Mouse (Mus musculus) telencephalon, adult 2 months (tissue): Measurements from ENCODE around the gene Cisd1.
"Not testable (repeated sequence)": the region's sequence is repeated elsewhere in the genome, so short reads cannot be mapped to it uniquely, and the experiment has no call there.

ENCODE experiments used
- DNase-seq: peaks from one replicate; pipeline ENCODE4 v3.0.0-alpha.2; 2011; ENCODE audit warnings: low read depth, low spot score

The Cisd1 gene

GRCm38 (mm10) chr10:71344579-71345143, at the start of gene Cisd1:
TSS of gene Cisd1 (minus strand) at chr10:71344954.
- peak; percentile 91 for DNase-seq

DNA sequence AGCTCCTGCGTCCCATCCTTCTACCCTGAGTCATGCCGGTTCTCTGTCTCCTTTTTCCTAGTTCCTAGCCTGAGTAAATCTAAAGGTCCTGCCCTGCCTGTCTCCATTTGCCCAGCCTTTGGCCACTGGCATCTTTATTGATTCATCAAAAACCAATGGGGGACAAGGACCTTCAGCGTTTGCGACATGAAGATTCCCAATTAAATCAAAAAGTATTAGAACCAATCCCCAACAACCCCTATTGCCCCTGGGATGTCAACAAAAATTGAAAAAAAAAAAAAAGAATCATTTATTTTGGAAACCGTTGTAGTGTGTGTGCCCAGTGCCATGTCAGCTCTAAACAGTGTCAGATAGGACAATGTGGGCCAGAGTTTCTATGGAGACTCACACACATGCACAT, 44.6 kb upstream of the Cisd1 start:
- no peak for DNase-seq

- no peak for DNase-seq
Observed at GRCm38 (mm10) chr10:71384159-71385044, 39.6 kb upstream of the Cisd1 start.

- DNase-seq, result not testable (repeated sequence)
Observed at GRCm38 (mm10) chr10:71383552-71383924, 38.8 kb upstream of the Cisd1 start.

GRCm38 (mm10) chr10:71382858-71383551, 38.3 kb upstream of the Cisd1 start:
- DNase-seq, result no peak

- DNase-seq, result no peak
Observed at GRCm38 (mm10) chr10:71382109-71382508, 37.4 kb upstream of the Cisd1 start.

DNA sequence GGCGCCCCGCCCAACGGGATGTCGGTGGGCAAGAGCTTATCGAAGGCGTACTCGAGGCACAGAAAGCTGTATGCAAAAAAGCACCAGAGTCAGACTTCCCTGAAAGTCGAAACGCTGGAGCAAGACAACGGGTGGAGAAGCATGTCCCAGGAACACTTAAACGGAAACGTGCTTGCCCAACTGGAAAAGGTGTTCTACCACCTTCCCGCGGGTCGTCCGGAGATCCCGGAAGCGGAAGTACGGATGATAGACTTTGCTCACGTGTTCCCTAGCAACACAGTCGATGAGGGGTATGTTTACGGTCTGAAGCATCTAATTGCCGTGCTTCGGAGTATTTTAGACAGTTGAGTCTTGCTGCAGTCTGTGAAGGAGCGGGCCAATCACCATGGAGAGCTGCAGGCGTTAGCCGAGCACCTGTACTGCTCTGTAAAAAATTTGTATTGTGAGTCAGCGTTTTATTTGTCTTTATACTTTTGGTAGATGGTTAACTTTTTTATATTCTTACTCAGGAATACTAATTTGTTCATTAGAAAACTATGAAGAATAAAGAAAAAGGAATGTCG, 36.8 kb upstream of the Cisd1 start:
- DNase-seq, result no peak

- peak; percentile 52 for DNase-seq
Observed at GRCm38 (mm10) chr10:71380406-71380805, 35.7 kb upstream of the Cisd1 start.

- DNase-seq, result no peak
Observed at GRCm38 (mm10) chr10:71376014-71376413, 31.3 kb upstream of the Cisd1 start.

GRCm38 (mm10) chr10:71373706-71374105, 29.0 kb upstream of the Cisd1 start:
- DNase-seq, result peak; percentile 32

DNA sequence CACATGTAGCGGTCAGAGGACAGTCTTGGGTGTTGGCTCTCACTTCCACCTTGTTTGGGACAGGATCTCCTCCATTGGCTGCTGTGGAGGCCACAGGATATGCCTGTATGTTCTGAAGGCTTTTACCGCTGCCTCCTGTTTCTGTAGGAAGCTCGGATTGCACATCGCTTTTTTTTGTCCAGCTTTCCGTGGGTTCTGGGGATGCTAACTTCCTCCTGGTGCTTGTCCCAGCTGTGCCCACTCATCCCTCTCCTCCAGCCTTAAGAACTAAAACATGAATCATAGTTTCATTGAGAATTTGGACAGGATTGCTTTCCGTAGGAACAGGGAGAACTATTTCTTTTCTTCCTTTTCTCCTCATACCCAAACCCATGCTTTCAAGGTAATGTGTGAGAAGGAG, 27.1 kb upstream of the Cisd1 start:
- DNase-seq, result peak; percentile 81

DNA sequence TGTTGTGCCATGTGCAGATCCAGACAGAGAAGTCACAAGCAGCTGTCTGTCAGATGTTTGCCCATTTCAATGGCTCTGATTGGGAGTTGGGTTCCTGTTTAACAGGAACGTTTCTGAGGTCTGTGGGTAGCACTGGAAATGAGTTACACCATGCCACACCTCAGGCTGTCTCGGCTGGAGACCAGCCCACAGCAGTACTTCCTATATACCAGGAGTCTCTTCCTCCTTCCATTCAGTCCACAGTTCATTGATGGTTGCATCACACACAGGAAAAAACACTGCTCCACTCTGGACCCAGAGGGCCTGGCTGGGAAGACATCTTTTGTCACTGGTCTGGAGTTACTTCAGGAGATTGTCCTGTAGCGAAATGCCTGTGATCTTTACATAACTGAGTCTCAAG, 24.7 kb upstream of the Cisd1 start:
- no peak for DNase-seq

- no peak for DNase-seq
Observed at GRCm38 (mm10) chr10:71368128-71368940, 23.6 kb upstream of the Cisd1 start.

GRCm38 (mm10) chr10:71363858-71364257, 19.1 kb upstream of the Cisd1 start:
- no peak for DNase-seq

GRCm38 (mm10) chr10:71363440-71363839, 18.7 kb upstream of the Cisd1 start:
- no peak for DNase-seq

GRCm38 (mm10) chr10:71361836-71362562, 17.2 kb upstream of the Cisd1 start:
- DNase-seq, result no peak

- DNase-seq, result no peak
Observed at GRCm38 (mm10) chr10:71361044-71361443, 16.3 kb upstream of the Cisd1 start.

- no peak for DNase-seq
Observed at GRCm38 (mm10) chr10:71354947-71355346, 10.2 kb upstream of the Cisd1 start.

GRCm38 (mm10) chr10:71353850-71354249, 9.1 kb upstream of the Cisd1 start:
- DNase-seq, result no peak

- DNase-seq, result no peak
Observed at GRCm38 (mm10) chr10:71351301-71351700, 6.5 kb upstream of the Cisd1 start.

DNA sequence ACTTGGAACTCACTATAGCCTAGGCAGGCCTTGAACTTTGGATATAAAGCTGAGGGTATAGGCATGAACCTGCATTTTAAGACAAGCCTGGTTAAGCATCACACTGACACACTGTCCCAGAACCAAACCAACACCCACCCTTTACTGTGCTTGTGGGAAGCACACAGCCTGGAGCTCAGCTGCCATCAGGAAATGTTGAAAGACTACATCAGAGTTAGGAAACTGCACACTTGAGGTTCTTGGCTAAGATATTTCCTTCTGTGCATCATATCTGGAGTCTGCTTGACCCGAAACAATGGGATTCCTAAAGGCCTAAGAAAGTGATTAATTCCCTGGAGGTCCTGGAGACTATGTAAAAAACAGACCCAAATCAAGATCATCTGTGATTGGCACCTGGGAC, 4.5 kb upstream of the Cisd1 start:
- DNase-seq, result no peak
